Comparison of ENCODE assay signal across 12 mouse cellular contexts in genomic region chr13:64007688-64008087, GRCm38 (mm10).
DNase-seq lines count a peak whose midpoint lies in the region; ATAC-seq and TF ChIP-seq lines count a peak whose summit lies in the region.
"Had no signal": no experiment of that assay in that cellular context is flagged by ENCODE, and none has a peak within 500 bp of the region (broad histone marks: within the 10 kb centered on the region; RNA-seq: fewer than 3 reads in every experiment).

No protein-coding gene starts in this region.

- no peak overlapping the region for H3K4me3 ChIP-seq in liver, adult 2 months (ENCODE audit: insufficient read depth, low read depth, low read length)
- no peak overlapping the region for H3K4me3 ChIP-seq in liver, embryonic 11.5 days (ENCODE audit: low read depth, low read length)
- H3K4me3 ChIP-seq: embryonic facial prominence, embryonic 15.5 days; hindbrain, embryonic 13.5 days had no signal

- WGBS in liver, adult 2 months = 65% methylated on average over 2 of the region's 2 CpGs
- WGBS in liver, embryonic 11.5 days = 67% methylated on average over 2 of the region's 2 CpGs

- peak; percentile 11 to 41 for DNase-seq in adrenal gland, adult (ENCODE audit: inconsistent age in 2 of 2, low spot score in 1 of 2)
- DNase-seq in adrenal gland, postnatal 25 days = no peak
- DNase-seq in heart, postnatal 4 days = peak; percentile 20
- no peak for DNase-seq in heart, adult 8-10 months (ENCODE audit: low spot score)
- peak; percentile 52 for DNase-seq in liver, adult 2 months (ENCODE audit: extremely low read depth, low read depth, low spot score)
- DNase-seq in liver, embryonic 11.5 days (ENCODE audit: low spot score) = no peak
- DNase-seq in brain, embryonic 14.5 days (ENCODE audit: low read depth) = no peak
- DNase-seq in gastrocnemius, postnatal 4 days (ENCODE audit: low spot score in 2 of 2) = no peak
- DNase-seq: cerebellum, adult 11-12 months had no signal

- H3K36me3 ChIP-seq in liver, adult 2 months (ENCODE audit: control insufficient read depth, insufficient read depth, low read length) = no peaks in the 10 kb centered on the region
- no peaks in the 10 kb centered on the region for H3K36me3 ChIP-seq in liver, embryonic 11.5 days (ENCODE audit: control insufficient read depth, insufficient read depth, low read length)
- H3K36me3 ChIP-seq: embryonic facial prominence, embryonic 15.5 days; hindbrain, embryonic 13.5 days had no signal

- H3K79me2 ChIP-seq in liver, adult 2 months (ENCODE audit: control insufficient read depth, insufficient read depth, low read length) = no peaks in the 10 kb centered on the region

- H3K4me2 ChIP-seq in liver, embryonic 11.5 days = no peak overlapping the region
- H3K4me2 ChIP-seq: embryonic facial prominence, embryonic 15.5 days; heart, embryonic 11.5 days; hindbrain, embryonic 13.5 days had no signal

- ATAC-seq in liver, embryonic 11.5 days (replicated peaks; ENCODE audit: low FRiP score) = no peak

- no peak for TF ChIP-seq POLR2A in liver, adult 2 months (IDR thresholded peaks at IDR 0.05; ENCODE audit: extremely low read depth, insufficient read depth, low read length)
- no peak for TF ChIP-seq POLR2A in brain, embryonic 14.5 days (IDR thresholded peaks at IDR 0.05; ENCODE audit: borderline replicate concordance, extremely low read depth, insufficient read depth, insufficient read length, poor library complexity, severe bottlenecking)

- no peaks in the 10 kb centered on the region for H3K9me3 ChIP-seq in liver, embryonic 11.5 days (ENCODE audit: control insufficient read depth, low read length)
- H3K9me3 ChIP-seq: embryonic facial prominence, embryonic 15.5 days; hindbrain, embryonic 13.5 days had no signal

- H3K27me3 ChIP-seq in liver, adult 2 months (ENCODE audit: control insufficient read depth, insufficient read depth, low read length) = no peaks in the 10 kb centered on the region
- H3K27me3 ChIP-seq in liver, embryonic 11.5 days (replicated peaks; ENCODE audit: control insufficient read depth, insufficient read depth, low read length) = no peaks in the 10 kb centered on the region
- H3K27me3 ChIP-seq: embryonic facial prominence, embryonic 15.5 days had no signal

- no peak overlapping the region for H3K9ac ChIP-seq in liver, adult 2 months (ENCODE audit: low read depth, low read length)
- H3K9ac ChIP-seq in liver, embryonic 11.5 days (ENCODE audit: low read depth, low read length) = no peak overlapping the region
- H3K9ac ChIP-seq: embryonic facial prominence, embryonic 15.5 days; hindbrain, embryonic 13.5 days had no signal

- H3K27ac ChIP-seq in liver, adult 2 months (replicated peaks; ENCODE audit: insufficient read depth, low read depth, low read length) = no peak overlapping the region
- no peak overlapping the region for H3K27ac ChIP-seq in liver, embryonic 11.5 days (ENCODE audit: low read depth, low read length)
- H3K27ac ChIP-seq: embryonic facial prominence, embryonic 15.5 days; hindbrain, embryonic 13.5 days had no signal

- H3K4me1 ChIP-seq in liver, adult 2 months (ENCODE audit: control insufficient read depth, insufficient read depth, low read length) = peaks cover 9% of the 10 kb centered on the region; the same call in 1 of the 2 replicates
- peaks cover 4% of the 10 kb centered on the region for H3K4me1 ChIP-seq in liver, embryonic 11.5 days (replicated peaks; ENCODE audit: control insufficient read depth, insufficient read depth, low read length)

- peak; percentile 63 for TF ChIP-seq CTCF in liver, adult 2 months (IDR thresholded peaks at IDR 0.05; ENCODE audit: low read depth, low read length)
- TF ChIP-seq CTCF in brain, embryonic 14.5 days (IDR thresholded peaks at IDR 0.05; ENCODE audit: borderline replicate concordance, extremely low read depth, insufficient read depth, insufficient read length) = peak; percentile 29; the same call in 1 of the 2 replicates

Comparison
In these comparisons a context has a peak if more than half of its experiments do, and no peak if none do; other contexts are left out.
1. DNase-seq: peak in adrenal gland, adult (2 of 2), heart, postnatal 4 days (single experiment) and liver, adult 2 months (single experiment); none in adrenal gland, postnatal 25 days (single experiment), heart, adult 8-10 months (single experiment), liver, embryonic 11.5 days (single experiment), brain, embryonic 14.5 days (single experiment) and gastrocnemius, postnatal 4 days (0 of 2).